Mouse (Mus musculus) liver, embryonic 11.5 days (tissue): ENCODE data around the gene Racgap1. TPM values are rescaled to one million over a fixed set of nuclear protein-coding genes. Genes with fewer than 3 reads are reported as not detected.

Experiments used
- ATAC-seq: fragments of 200-750 bp; cut with Nextera tagmentation; replicated peaks from 2 replicates; pipeline ENCODE4 v1.8.0; 2017; ENCODE audit warnings: moderate number of reproducible peaks, mild to moderate bottlenecking, moderate TSS enrichment, moderate library complexity; ENCODE audit not compliant: low FRiP score
- DNase-seq: peaks from one replicate; pipeline ENCODE4 v3.0.0-alpha.2; 2017; ENCODE audit warnings: low spot score
- H3K27ac ChIP-seq: fragments of 300-500 bp; sonication (generic); 2 replicates; pipeline ENCODE4 v1.5.1; 2014; ENCODE audit warnings: mild to moderate bottlenecking, low read depth, low read length, control low read depth
- H3K27me3 ChIP-seq: fragments of 300-500 bp; sonication (generic); replicated peaks from 2 replicates; pipeline ENCODE4 v1.6.1; 2014; ENCODE audit warnings: low read length, mixed read lengths; ENCODE audit not compliant: control insufficient read depth, insufficient read depth
- H3K36me3 ChIP-seq: fragments of 300-500 bp; sonication (generic); 2 replicates; pipeline ENCODE4 v1.6.1; 2014; ENCODE audit warnings: mild to moderate bottlenecking, low read length, moderate library complexity, mixed read lengths; ENCODE audit not compliant: control insufficient read depth, insufficient read depth
- H3K4me1 ChIP-seq: fragments of 300-500 bp; sonication (generic); replicated peaks from 2 replicates; pipeline ENCODE4 v1.6.1; 2014; ENCODE audit warnings: low read length, mixed read lengths; ENCODE audit not compliant: control insufficient read depth, insufficient read depth
- H3K4me2 ChIP-seq: fragments of 300-500 bp; sonication (generic); 2 replicates; pipeline ENCODE4 v1.6.1; 2014; ENCODE audit warnings: mild to moderate bottlenecking, control low read depth, moderate library complexity
- H3K4me3 ChIP-seq: fragments of 300-500 bp; sonication (generic); 2 replicates; pipeline ENCODE4 v1.5.1; 2014; ENCODE audit warnings: low read depth, low read length, control low read depth
- H3K9ac ChIP-seq: fragments of 300-500 bp; sonication (generic); 2 replicates; pipeline ENCODE4 v1.6.1; 2014; ENCODE audit warnings: low read depth, low read length, control low read depth
- H3K9me3 ChIP-seq: fragments of 300-500 bp; sonication (generic); 2 replicates; pipeline ENCODE4 v1.6.1; 2016; ENCODE audit warnings: low read length, inconsistent platforms, mixed read lengths; ENCODE audit not compliant: control insufficient read depth
- WGBS: fragments of 180-500 bp; shearing (Covaris S2); extraction: QIAGEN DNeasy Blood & Tissue Kit; methylation state at CpG from one replicate; pipeline ENCODE4 v1.1.7; 2014; 5-methylcytosine and 5-hydroxymethylcytosine counted together
- polyA plus RNA-seq: library from polyadenylated mRNA; unstranded; fragments of >200 nt; fragmentation: Nextera tagmentation; extraction: Ambion mirVana; gene quantifications from 2 replicates; pipeline ENCODE4 v1.2.1, GENCODE M21; 2014

Gene Racgap1
- polyA plus RNA-seq, 1 experiment from 2014 or later: 91.2 TPM

DNA sequence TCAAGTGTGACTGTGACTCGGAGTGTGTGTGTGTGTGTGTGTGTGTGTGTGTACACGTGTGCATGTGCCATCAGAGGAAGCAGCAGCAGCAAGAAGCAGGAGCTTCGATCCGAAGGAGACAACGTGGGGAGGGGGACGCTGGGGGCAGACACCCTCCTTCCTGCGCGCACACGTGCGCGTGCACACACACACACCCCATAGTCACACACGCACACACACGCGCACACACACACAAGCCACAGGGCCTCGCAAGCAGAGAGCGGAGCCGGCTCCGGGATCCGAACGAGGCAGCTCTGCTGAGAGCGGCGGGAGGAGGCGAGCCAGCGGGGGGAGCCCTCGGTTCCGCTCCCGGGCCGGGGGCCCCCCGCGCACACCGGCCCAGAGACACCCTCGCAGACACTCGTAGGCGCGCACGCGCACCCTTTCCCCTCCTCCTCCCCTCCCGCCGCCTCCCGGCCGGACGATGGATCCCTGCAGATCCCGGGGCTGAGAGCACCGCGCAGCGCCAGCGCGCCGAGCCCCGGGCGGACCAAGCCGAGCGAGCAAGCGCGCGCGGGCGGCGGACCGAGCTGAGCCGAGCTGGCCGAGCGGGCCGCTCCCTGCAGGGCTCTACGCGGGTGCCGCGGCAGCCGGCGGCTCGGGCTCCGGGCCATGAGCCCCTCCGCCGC is 18.8 kb upstream of the Racgap1 start, which contains the start of gene Asic1:
Gene Asic1, plus strand, starts transcription at position 215 of the 668 bp plus-strand sequence.
- Histone ChIP-seq H3K4me1 (peaks cover 10% of the 10 kb centered on the region), H3K9me3 (no peaks in the 10 kb centered on the region), H3K9ac (peak within 1 kb of the TSS; percentile 3; the same call in 1 of the 2 replicates), H3K4me3 (peak within 1 kb of the TSS; percentile 48), H3K27me3 (peaks cover 90% of the 10 kb centered on the region), H3K27ac (no peak within 1 kb of the TSS), H3K36me3 (no peaks in the 10 kb centered on the region), H3K4me2 (peak within 1 kb of the TSS; percentile 76)
- WGBS: 1% methylated on average over 73 of the region's 74 CpGs
- ATAC-seq (no peak; the same call in 1 of the 2 replicates), DNase-seq (no peak)

- DNase-seq (no peak), ATAC-seq (no peak)
- WGBS: 0% methylated on average over 1 of the region's 1 CpGs
- Histone ChIP-seq H3K4me3 (no peak overlapping the region), H3K4me1 (peaks cover 17% of the 10 kb centered on the region), H3K9me3 (no peaks in the 10 kb centered on the region), H3K27me3 (peaks cover 88% of the 10 kb centered on the region), H3K4me2 (no peak overlapping the region), H3K9ac (no peak overlapping the region), H3K27ac (no peak overlapping the region), H3K36me3 (no peaks in the 10 kb centered on the region)
Measured at GRCm38 (mm10) chr15:99669392-99669791, 17.9 kb upstream of the Racgap1 start.

DNA sequence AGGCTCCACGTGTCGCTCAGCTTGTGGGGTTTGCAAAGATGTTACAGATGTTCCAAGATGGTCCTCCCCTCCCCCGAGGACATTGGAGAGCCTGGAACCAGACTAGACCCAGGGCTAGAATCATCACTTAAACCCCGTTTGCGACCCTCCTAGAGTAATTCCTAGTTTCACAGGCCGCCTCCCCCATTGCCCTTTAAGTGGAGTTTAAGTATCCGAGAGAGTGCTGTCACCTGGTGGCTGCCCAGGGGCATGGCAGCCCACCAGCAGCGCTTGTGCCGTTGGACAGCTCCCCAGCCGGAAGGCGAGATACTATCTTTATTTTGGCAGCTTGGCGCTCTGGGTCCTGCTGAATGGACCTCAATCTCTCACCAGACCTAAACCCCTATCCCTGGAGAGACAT is 17.4 kb upstream of the Racgap1 start:
- ATAC-seq (no peak), DNase-seq (peak; percentile 69)
- peaks cover 22% of the 10 kb centered on the region for H3K4me1 ChIP-seq
- WGBS: 3% methylated on average over 12 of the region's 12 CpGs
- peak overlapping the region; percentile 15; the same call in 1 of the 2 replicates for H3K4me2 ChIP-seq
- no peaks in the 10 kb centered on the region for H3K36me3 ChIP-seq
- no peak overlapping the region for H3K9ac ChIP-seq
- H3K27me3 ChIP-seq: peaks cover 84% of the 10 kb centered on the region
- H3K9me3 ChIP-seq: no peaks in the 10 kb centered on the region
- H3K27ac ChIP-seq: no peak overlapping the region
- H3K4me3 ChIP-seq: no peak overlapping the region

DNA sequence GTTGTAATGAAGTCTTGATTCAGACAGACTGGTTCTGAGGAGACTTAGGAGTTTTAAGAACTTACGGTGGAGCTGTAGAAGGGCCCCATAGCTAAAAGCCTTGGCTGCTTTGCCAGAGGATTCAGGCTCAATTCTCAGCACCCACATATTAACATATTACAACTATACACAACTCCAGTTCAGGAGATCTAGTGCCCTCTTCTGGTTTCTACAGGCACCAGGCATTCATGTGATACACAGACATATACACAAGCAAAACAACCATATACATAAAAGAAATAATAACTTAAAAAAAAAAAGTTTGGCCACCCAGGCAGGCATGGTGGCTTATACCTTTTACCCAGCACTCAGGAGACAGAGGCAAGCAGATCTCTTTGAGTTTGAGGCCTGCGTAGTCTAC is 16.1 kb upstream of the Racgap1 start:
- no peak overlapping the region for H3K9ac ChIP-seq
- H3K36me3 ChIP-seq: no peaks in the 10 kb centered on the region
- 93% methylated on average over 2 of the region's 2 CpGs for WGBS
- H3K27me3 ChIP-seq: peaks cover 78% of the 10 kb centered on the region
- H3K27ac ChIP-seq: no peak overlapping the region
- H3K4me3 ChIP-seq: no peak overlapping the region
- H3K4me1 ChIP-seq: peaks cover 26% of the 10 kb centered on the region
- no peak for ATAC-seq
- no peak overlapping the region for H3K4me2 ChIP-seq
- no peaks in the 10 kb centered on the region for H3K9me3 ChIP-seq
- no peak for DNase-seq

GRCm38 (mm10) chr15:99664600-99665451 is 13.4 kb upstream of the Racgap1 start:
- ATAC-seq: peak; percentile 95
- peak overlapping the region; percentile 50; the same call in 1 of the 2 replicates for H3K27ac ChIP-seq
- H3K4me3 ChIP-seq: peak overlapping the region; percentile 40
- peak overlapping the region; percentile 46; the same call in 1 of the 2 replicates for H3K9ac ChIP-seq
- DNase-seq: peak; percentile 88
- peaks cover 68% of the 10 kb centered on the region for H3K27me3 ChIP-seq
- H3K4me1 ChIP-seq: peaks cover 31% of the 10 kb centered on the region
- under 1% methylated on average over 52 of the region's 52 CpGs for WGBS
- no peaks in the 10 kb centered on the region for H3K36me3 ChIP-seq
- H3K9me3 ChIP-seq: no peaks in the 10 kb centered on the region
- peak overlapping the region; percentile 70 for H3K4me2 ChIP-seq

GRCm38 (mm10) chr15:99663964-99664599 is 12.6 kb upstream of the Racgap1 start:
- Histone ChIP-seq H3K9ac (0 out of 2 replicates have a peak overlapping the region, but pooled peaks have one; percentile 6), H3K27ac (peak overlapping the region; percentile 50; the same call in 1 of the 2 replicates), H3K9me3 (no peaks in the 10 kb centered on the region), H3K36me3 (no peaks in the 10 kb centered on the region), H3K4me1 (peaks cover 31% of the 10 kb centered on the region), H3K4me3 (peak overlapping the region; percentile 40), H3K27me3 (peaks cover 62% of the 10 kb centered on the region), H3K4me2 (peak overlapping the region; percentile 70)
- WGBS: 5% methylated on average over 17 of the region's 17 CpGs
- DNase-seq: no peak
- ATAC-seq: no peak

DNA sequence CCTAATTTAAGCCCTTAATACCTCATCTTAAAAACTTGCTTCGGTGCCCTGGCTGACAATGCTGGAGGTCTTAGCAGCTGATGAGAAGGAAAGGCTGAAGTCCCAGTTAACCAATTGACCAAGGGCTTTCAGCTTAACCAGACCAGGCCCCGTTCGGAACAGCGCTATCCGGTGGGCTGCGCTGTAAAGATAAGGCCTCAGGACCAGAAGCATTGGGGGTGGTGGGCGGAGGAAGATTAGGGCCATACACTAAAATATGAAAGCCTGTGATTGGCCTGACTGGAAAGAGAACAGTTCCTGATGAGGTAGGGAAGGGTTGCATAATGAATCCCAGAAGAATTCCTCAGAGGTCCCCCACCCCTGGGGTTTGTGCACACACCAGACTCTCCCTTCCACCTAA is 10.9 kb upstream of the Racgap1 start:
- H3K27me3 ChIP-seq: peaks cover 61% of the 10 kb centered on the region
- no peak overlapping the region for H3K4me2 ChIP-seq
- no peaks in the 10 kb centered on the region for H3K36me3 ChIP-seq
- H3K9ac ChIP-seq: no peak overlapping the region
- ATAC-seq (no peak), DNase-seq (no peak)
- no peak overlapping the region for H3K27ac ChIP-seq
- H3K4me1 ChIP-seq: peaks cover 31% of the 10 kb centered on the region
- H3K4me3 ChIP-seq: no peak overlapping the region
- WGBS: 8% methylated on average over 7 of the region's 7 CpGs
- H3K9me3 ChIP-seq: no peaks in the 10 kb centered on the region

GRCm38 (mm10) chr15:99661121-99661830 is 9.8 kb upstream of the Racgap1 start:
- Histone ChIP-seq H3K27ac (no peak overlapping the region), H3K4me2 (no peak overlapping the region), H3K36me3 (no peaks in the 10 kb centered on the region), H3K4me1 (peaks cover 28% of the 10 kb centered on the region), H3K27me3 (peaks cover 58% of the 10 kb centered on the region), H3K9me3 (no peaks in the 10 kb centered on the region), H3K4me3 (no peak overlapping the region), H3K9ac (no peak overlapping the region)
- DNase-seq (no peak), ATAC-seq (no peak)
- 88% methylated on average over 15 of the region's 15 CpGs for WGBS
